Mouse (Mus musculus) heart, postnatal 0 days (tissue): ENCODE measurements at regions not wholly inside any gene's neighbourhood (a gene's known extent, or its start where the extent isn't known, plus 50 kb on each side); places are given as distances from the start of the nearest gene placed in this dataset.

ENCODE experiments used
- CTCF ChIP-seq: IDR thresholded peaks from 2 replicates; pipeline ENCODE4 v1.5.1; 2016; ENCODE audit warnings: antibody characterized with exemption, control low read depth, low read depth
- EP300 ChIP-seq: IDR thresholded peaks from 2 replicates; pipeline ENCODE4 v1.6.1; 2016; ENCODE audit warnings: antibody characterized with exemption, low read depth

GRCm38 (mm10) chr3:41170566-41170965, 87.7 kb upstream of the Pgrmc2 start:
- TF ChIP-seq CTCF = no peak
- TF ChIP-seq EP300 = no peak
